Mouse (Mus musculus): ENCODE results near the gene 4933434E20Rik.

The 4933434E20Rik gene

GRCm38 (mm10) chr3:90051441-90052350 is at the start of gene 4933434E20Rik:
4933434E20Rik (plus strand) TSS chr3:90051636.
- peak in 1 of 2 experiments; percentile 46 for DNase-seq (ENCODE audit: low spot score in 2 of 2)

GRCm38 (mm10) chr3:90004091-90004796 is 47.2 kb upstream of the 4933434E20Rik start:
- no peak for DNase-seq (ENCODE audit: low spot score in 2 of 2)

GRCm38 (mm10) chr3:90010291-90010690 is 41.1 kb upstream of the 4933434E20Rik start:
- no peak for DNase-seq (ENCODE audit: low spot score in 2 of 2)

- DNase-seq (ENCODE audit: low spot score in 2 of 2), result no peak
Measured at GRCm38 (mm10) chr3:90016626-90017025, 34.8 kb upstream of the 4933434E20Rik start.

- DNase-seq (ENCODE audit: low spot score in 2 of 2), result no peak
Measured at GRCm38 (mm10) chr3:90034653-90035052, 16.8 kb upstream of the 4933434E20Rik start.

- no peak for DNase-seq (ENCODE audit: low spot score in 2 of 2)
Measured at GRCm38 (mm10) chr3:90036263-90036662, 15.2 kb upstream of the 4933434E20Rik start.

GRCm38 (mm10) chr3:90049691-90050090 is 1.7 kb upstream of the 4933434E20Rik start:
- DNase-seq (ENCODE audit: low spot score in 2 of 2), result no peak

- DNase-seq (ENCODE audit: low spot score in 2 of 2), result peak; percentile 87 to 94
Measured at GRCm38 (mm10) chr3:90052351-90053241, 1.2 kb downstream of the 4933434E20Rik start, which contains the start of gene Ubap2l. Ubap2l (minus strand) TSS chr3:90052628.

- DNase-seq (ENCODE audit: low spot score in 2 of 2), result no peak
Measured at GRCm38 (mm10) chr3:90061549-90061948, 10.1 kb downstream of the 4933434E20Rik start.

- no peak for DNase-seq (ENCODE audit: low spot score in 2 of 2)
Measured at GRCm38 (mm10) chr3:90062539-90062938, 11.1 kb downstream of the 4933434E20Rik start.

- DNase-seq (ENCODE audit: low spot score in 2 of 2), result no peak
Measured at GRCm38 (mm10) chr3:90064383-90064782, 12.9 kb downstream of the 4933434E20Rik start.

- DNase-seq (ENCODE audit: low spot score in 2 of 2), result peak in 1 of 2 experiments; percentile 59
Measured at GRCm38 (mm10) chr3:90065553-90065952, 14.1 kb downstream of the 4933434E20Rik start.

- no peak for DNase-seq (ENCODE audit: low spot score in 2 of 2)
Measured at GRCm38 (mm10) chr3:90067851-90068250, 16.4 kb downstream of the 4933434E20Rik start.

- no peak for DNase-seq (ENCODE audit: low spot score in 2 of 2)
Measured at GRCm38 (mm10) chr3:90069688-90070087, 18.3 kb downstream of the 4933434E20Rik start.

- DNase-seq (ENCODE audit: low spot score in 2 of 2), result no peak
Measured at GRCm38 (mm10) chr3:90072294-90072693, 20.9 kb downstream of the 4933434E20Rik start, which contains the start of gene Tpm3. Tpm3 (plus strand) TSS chr3:90072649.

- peak in 1 of 2 experiments; percentile 89 for DNase-seq (ENCODE audit: low spot score in 2 of 2)
Measured at GRCm38 (mm10) chr3:90076921-90077716, 25.7 kb downstream of the 4933434E20Rik start.

- no peak for DNase-seq (ENCODE audit: low spot score in 2 of 2)
Measured at GRCm38 (mm10) chr3:90078224-90078623, 26.8 kb downstream of the 4933434E20Rik start.

- DNase-seq (ENCODE audit: low spot score in 2 of 2), result peak; percentile 84 to 91
Measured at GRCm38 (mm10) chr3:90079133-90079762, 27.8 kb downstream of the 4933434E20Rik start.

GRCm38 (mm10) chr3:90079763-90080497 is 28.5 kb downstream of the 4933434E20Rik start:
- peak in 1 of 2 experiments; percentile 53 for DNase-seq (ENCODE audit: low spot score in 2 of 2)

All from left cerebral cortex, adult 9 months (tissue).